Mouse (Mus musculus) stomach, embryonic 15.5 days (tissue): ENCODE data around the gene Procr. TPM values are rescaled to one million over a fixed set of nuclear protein-coding genes. Genes with fewer than 3 reads are reported as not detected.

Experiments used
- ATAC-seq: fragments of 200-750 bp; cut with Nextera tagmentation; 2 replicates; pipeline ENCODE4 v1.8.0; 2017; ENCODE audit warnings: low read depth, moderate number of reproducible peaks, moderate TSS enrichment; ENCODE audit not compliant: insufficient read depth, low FRiP score
- H3K27ac ChIP-seq: fragments of 300-500 bp; sonication (generic); 2 replicates; pipeline ENCODE4 v1.5.1; 2015; ENCODE audit warnings: mild to moderate bottlenecking, inconsistent platforms
- H3K27me3 ChIP-seq: fragments of 300-500 bp; sonication (generic); replicated peaks from 2 replicates; pipeline ENCODE4 v1.6.1; 2015; ENCODE audit warnings: inconsistent platforms
- H3K36me3 ChIP-seq: fragments of 300-500 bp; sonication (generic); 2 replicates; pipeline ENCODE4 v1.6.1; 2015; ENCODE audit warnings: inconsistent platforms
- H3K4me1 ChIP-seq: fragments of 300-500 bp; sonication (generic); 2 replicates; pipeline ENCODE4 v1.6.1; 2015; ENCODE audit warnings: inconsistent platforms
- H3K4me2 ChIP-seq: fragments of 300-500 bp; sonication (generic); 2 replicates; pipeline ENCODE4 v1.6.1; 2015; ENCODE audit warnings: mild to moderate bottlenecking, inconsistent platforms
- H3K4me3 ChIP-seq: fragments of 300-500 bp; sonication (generic); replicated peaks from 2 replicates; pipeline ENCODE4 v1.5.1; 2015; ENCODE audit warnings: inconsistent platforms
- H3K9ac ChIP-seq: fragments of 300-500 bp; sonication (generic); 2 replicates; pipeline ENCODE4 v1.6.1; 2015; ENCODE audit warnings: inconsistent platforms
- H3K9me3 ChIP-seq: fragments of 300-500 bp; sonication (generic); 2 replicates; pipeline ENCODE4 v1.6.1; 2016; ENCODE audit warnings: inconsistent platforms
- WGBS: fragments of 180-500 bp; shearing (Covaris S2); methylation state at CpG from one replicate; pipeline ENCODE4 v1.1.7; 2015; 5-methylcytosine and 5-hydroxymethylcytosine counted together
- polyA plus RNA-seq: library from polyadenylated mRNA; unstranded; fragments of >200 nt; fragmentation: Nextera tagmentation; extraction: Ambion mirVana; gene quantifications from 2 replicates; pipeline ENCODE4 v1.2.1, GENCODE M21; 2015

Gene Procr
- polyA plus RNA-seq, 1 experiment from 2014 or later = 18.3 TPM

GRCm38 (mm10) chr2:155779506-155779905, 28.6 kb downstream of the Procr start:
- H3K9me3 ChIP-seq = no peaks in the 10 kb centered on the region
- ATAC-seq = no peak
- no peak overlapping the region for H3K4me3 ChIP-seq
- no peak overlapping the region for H3K27ac ChIP-seq
- peaks cover 9% of the 10 kb centered on the region; the same call in 1 of the 2 replicates for H3K4me1 ChIP-seq
- WGBS = 81% methylated on average over 3 of the region's 3 CpGs
- no peak overlapping the region for H3K4me2 ChIP-seq
- H3K27me3 ChIP-seq = peaks cover 22% of the 10 kb centered on the region
- H3K9ac ChIP-seq = no peak overlapping the region
- no peaks in the 10 kb centered on the region for H3K36me3 ChIP-seq

GRCm38 (mm10) chr2:155784534-155784933, 33.6 kb downstream of the Procr start:
- H3K27me3 ChIP-seq = 0 out of 2 replicates have a peak, but pooled peaks cover 6% of the 10 kb centered on the region
- H3K9me3 ChIP-seq = no peaks in the 10 kb centered on the region
- H3K27ac ChIP-seq = no peak overlapping the region
- no peak overlapping the region for H3K9ac ChIP-seq
- no peaks in the 10 kb centered on the region for H3K4me1 ChIP-seq
- 83% methylated on average over 6 of the region's 6 CpGs for WGBS
- no peak overlapping the region for H3K4me3 ChIP-seq
- no peak for ATAC-seq
- H3K4me2 ChIP-seq = no peak overlapping the region
- no peaks in the 10 kb centered on the region for H3K36me3 ChIP-seq

- no peak overlapping the region for H3K27ac ChIP-seq
- 65% methylated on average over 5 of the region's 5 CpGs for WGBS
- no peak overlapping the region for H3K4me3 ChIP-seq
- no peak overlapping the region for H3K4me2 ChIP-seq
- no peaks in the 10 kb centered on the region for H3K4me1 ChIP-seq
- no peaks in the 10 kb centered on the region for H3K9me3 ChIP-seq
- no peak for ATAC-seq
- H3K27me3 ChIP-seq = 0 out of 2 replicates have a peak, but pooled peaks cover 6% of the 10 kb centered on the region
- no peaks in the 10 kb centered on the region for H3K36me3 ChIP-seq
- H3K9ac ChIP-seq = no peak overlapping the region
Measured at GRCm38 (mm10) chr2:155786905-155787304, 36.0 kb downstream of the Procr start.

GRCm38 (mm10) chr2:155787949-155788931, 37.3 kb downstream of the Procr start:
- Histone ChIP-seq H3K4me1 (no peaks in the 10 kb centered on the region), H3K36me3 (no peaks in the 10 kb centered on the region), H3K4me3 (no peak overlapping the region), H3K27ac (no peak overlapping the region), H3K9ac (no peak overlapping the region), H3K27me3 (0 out of 2 replicates have a peak, but pooled peaks cover 6% of the 10 kb centered on the region), H3K9me3 (no peaks in the 10 kb centered on the region), H3K4me2 (no peak overlapping the region)
- WGBS = 56% methylated on average over 18 of the region's 18 CpGs
- ATAC-seq = no peak

GRCm38 (mm10) chr2:155792899-155793298, 42.0 kb downstream of the Procr start:
- H3K27ac ChIP-seq = no peak overlapping the region
- no peaks in the 10 kb centered on the region for H3K9me3 ChIP-seq
- no peaks in the 10 kb centered on the region for H3K4me1 ChIP-seq
- ATAC-seq = no peak
- H3K36me3 ChIP-seq = no peaks in the 10 kb centered on the region
- no peak overlapping the region for H3K4me3 ChIP-seq
- H3K9ac ChIP-seq = no peak overlapping the region
- H3K4me2 ChIP-seq = no peak overlapping the region; the same call in 1 of the 2 replicates
- WGBS = 38% methylated on average over 12 of the region's 12 CpGs
- H3K27me3 ChIP-seq = 0 out of 2 replicates have a peak, but pooled peaks cover 3% of the 10 kb centered on the region

- no peak overlapping the region for H3K9ac ChIP-seq
- no peaks in the 10 kb centered on the region for H3K27me3 ChIP-seq
- no peak overlapping the region for H3K27ac ChIP-seq
- H3K4me3 ChIP-seq = no peak overlapping the region
- 82% methylated on average over 12 of the region's 12 CpGs for WGBS
- no peaks in the 10 kb centered on the region for H3K9me3 ChIP-seq
- H3K36me3 ChIP-seq = no peaks in the 10 kb centered on the region
- H3K4me1 ChIP-seq = no peaks in the 10 kb centered on the region
- no peak for ATAC-seq
- no peak overlapping the region for H3K4me2 ChIP-seq
Measured at GRCm38 (mm10) chr2:155794674-155795445, 43.9 kb downstream of the Procr start.

- Histone ChIP-seq H3K9me3 (no peaks in the 10 kb centered on the region), H3K27me3 (no peaks in the 10 kb centered on the region), H3K36me3 (no peaks in the 10 kb centered on the region), H3K4me2 (no peak overlapping the region), H3K4me1 (no peaks in the 10 kb centered on the region), H3K9ac (no peak overlapping the region), H3K4me3 (no peak overlapping the region), H3K27ac (no peak overlapping the region)
- ATAC-seq = no peak
- 53% methylated on average over 3 of the region's 3 CpGs for WGBS
Measured at GRCm38 (mm10) chr2:155798613-155799012, 47.7 kb downstream of the Procr start.

GRCm38 (mm10) chr2:155802761-155803160, 51.8 kb downstream of the Procr start:
- Histone ChIP-seq H3K27ac (no peak overlapping the region), H3K27me3 (no peaks in the 10 kb centered on the region), H3K36me3 (no peaks in the 10 kb centered on the region), H3K4me3 (no peak overlapping the region), H3K9ac (no peak overlapping the region), H3K9me3 (no peaks in the 10 kb centered on the region), H3K4me2 (no peak overlapping the region), H3K4me1 (no peaks in the 10 kb centered on the region)
- no peak for ATAC-seq
- 62% methylated on average over 3 of the region's 3 CpGs for WGBS

GRCm38 (mm10) chr2:155804053-155804452, 53.1 kb downstream of the Procr start:
- 63% methylated on average over 5 of the region's 5 CpGs for WGBS
- no peaks in the 10 kb centered on the region for H3K36me3 ChIP-seq
- ATAC-seq = no peak
- H3K4me1 ChIP-seq = no peaks in the 10 kb centered on the region
- no peaks in the 10 kb centered on the region for H3K27me3 ChIP-seq
- no peak overlapping the region for H3K9ac ChIP-seq
- no peak overlapping the region for H3K4me2 ChIP-seq
- no peak overlapping the region for H3K27ac ChIP-seq
- no peak overlapping the region for H3K4me3 ChIP-seq
- no peaks in the 10 kb centered on the region for H3K9me3 ChIP-seq

Other genes starting within 250 kb of the Procr start
- 13.4 and 14.0 TPM in 2 replicates for gene Acss2, start 233.2 kb upstream of the Procr start, polyA plus RNA-seq
- 3.8 and 4.2 TPM in 2 replicates for gene Ggt7, start 232.9 kb upstream of the Procr start, polyA plus RNA-seq
- 43.4 and 43.9 TPM in 2 replicates for gene Gss, start 158.3 kb upstream of the Procr start, polyA plus RNA-seq
- gene Myh7b, start 139.9 kb upstream of the Procr start, polyA plus RNA-seq = 0.71 and 0.86 TPM in 2 replicates
- 115 and 126 TPM in 2 replicates for gene Trpc4ap, start 58.7 kb upstream of the Procr start, polyA plus RNA-seq
- 103 and 133 TPM in 2 replicates for gene Edem2, start 21.6 kb upstream of the Procr start, polyA plus RNA-seq
- not detected in 2 replicates for gene Gm17581, start 15.3 kb upstream of the Procr start, polyA plus RNA-seq
- 0.22 and 0.32 TPM in 2 replicates for gene Mmp24, start 24.2 kb downstream of the Procr start, polyA plus RNA-seq
- 20.8 and 23.9 TPM in 2 replicates for gene BC029722, start 68.3 kb downstream of the Procr start, polyA plus RNA-seq
- 212 and 227 TPM in 2 replicates for gene Eif6, start 75.8 kb downstream of the Procr start, polyA plus RNA-seq
- gene Fam83c, start 83.7 kb downstream of the Procr start, polyA plus RNA-seq = 2.4 and 2.8 TPM in 2 replicates
- gene Uqcc1, start 179.2 kb downstream of the Procr start, polyA plus RNA-seq = 64.5 and 72.0 TPM in 2 replicates
- gene Gm15557, start 189.6 kb downstream of the Procr start, polyA plus RNA-seq = not detected in 2 replicates
- gene Gdf5, start 194.2 kb downstream of the Procr start, polyA plus RNA-seq = 0.67 and 0.69 TPM in 2 replicates
- 21.3 and 22.8 TPM in 2 replicates for gene Cep250, start 205.3 kb downstream of the Procr start, polyA plus RNA-seq